Mouse (Mus musculus) hindbrain, postnatal 0 days (tissue): ENCODE results near the gene Umod. TPM values are rescaled to one million over a fixed set of nuclear protein-coding genes. Genes with fewer than 3 reads are reported as not detected.

Experiments used
- ATAC-seq: fragments of 200-750 bp; cut with Nextera tagmentation; 2 replicates; pipeline ENCODE4 v1.8.0; 2017; ENCODE audit warnings: mild to moderate bottlenecking, moderate TSS enrichment, moderate library complexity
- DNase-seq: peaks from one replicate; pipeline ENCODE4 v3.0.0-alpha.2; 2015; ENCODE audit warnings: low spot score
- H3K27ac ChIP-seq: fragments of 300-500 bp; sonication (generic); 2 replicates; pipeline ENCODE4 v1.5.1; 2014; ENCODE audit warnings: mild to moderate bottlenecking
- H3K27me3 ChIP-seq: fragments of 300-500 bp; sonication (generic); 2 replicates; pipeline ENCODE4 v1.6.1; 2014; ENCODE audit warnings: low read length, mixed read lengths; ENCODE audit not compliant: insufficient read depth
- H3K36me3 ChIP-seq: fragments of 300-500 bp; sonication (generic); 2 replicates; pipeline ENCODE4 v1.6.1; 2014; ENCODE audit warnings: low read length, mixed read lengths; ENCODE audit not compliant: insufficient read depth
- H3K4me1 ChIP-seq: fragments of 300-500 bp; sonication (generic); 2 replicates; pipeline ENCODE4 v1.6.1; 2014; ENCODE audit warnings: antibody characterized with exemption, low read length, mixed read lengths; ENCODE audit not compliant: insufficient read depth
- H3K4me2 ChIP-seq: fragments of 300-500 bp; sonication (generic); 2 replicates; pipeline ENCODE4 v1.6.1; 2014; ENCODE audit warnings: low read depth, mild to moderate bottlenecking, low read length, moderate library complexity, mixed read lengths
- H3K4me3 ChIP-seq: fragments of 300-500 bp; sonication (generic); 2 replicates; pipeline ENCODE4 v1.5.1; 2014; ENCODE audit warnings: low read length
- H3K9ac ChIP-seq: fragments of 300-500 bp; sonication (generic); replicated peaks from 2 replicates; pipeline ENCODE4 v1.6.1; 2014; ENCODE audit warnings: mild to moderate bottlenecking, low read length, moderate library complexity, mixed read lengths
- H3K9me3 ChIP-seq: fragments of 300-500 bp; sonication (generic); 2 replicates; pipeline ENCODE4 v1.6.1; 2016; ENCODE audit warnings: low read length, mixed read lengths
- CTCF ChIP-seq: IDR thresholded peaks from 2 replicates; pipeline ENCODE4 v1.5.1; 2016; ENCODE audit warnings: antibody characterized with exemption, control low read depth, low read depth
- WGBS: fragments of 180-500 bp; shearing (Covaris S2); extraction: QIAGEN DNeasy Blood & Tissue Kit; methylation state at CpG from one replicate; pipeline ENCODE4 v1.1.7; 2014; 5-methylcytosine and 5-hydroxymethylcytosine counted together
- polyA plus RNA-seq: library from polyadenylated mRNA; unstranded; fragments of >200 nt; fragmentation: Nextera tagmentation; extraction: Ambion mirVana; gene quantifications from 2 replicates; pipeline ENCODE4 v1.2.1, GENCODE M21; 2015
- total RNA-seq: library from RNA; depleted of rRNA; stranded (reverse); fragments of >200 nt; gene quantifications from 2 replicates; pipeline ENCODE4 v1.2.3, GENCODE M21; 2014; rRNA removed

The Umod gene
- total RNA-seq (not detected in 2 replicates), polyA plus RNA-seq (not detected in 2 replicates)

DNA sequence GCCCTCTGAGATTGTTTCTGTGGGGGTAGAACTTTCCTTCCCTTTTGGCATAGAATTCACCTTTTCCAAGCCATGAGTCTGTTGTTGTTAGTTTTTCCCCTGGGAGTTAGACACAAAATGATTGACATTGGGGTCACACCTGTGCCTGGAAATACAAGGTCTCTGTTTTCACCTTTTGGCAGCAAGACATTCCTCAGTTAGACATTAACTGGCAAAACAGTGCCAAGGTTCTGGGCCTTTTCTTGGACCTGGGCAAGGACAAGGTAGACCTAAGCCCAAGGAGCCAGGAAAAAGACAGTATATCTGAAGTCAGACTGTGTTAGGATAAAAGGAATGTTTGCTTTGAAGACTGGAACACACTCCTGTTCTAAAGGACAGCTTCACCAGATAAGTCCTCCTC lies at the start of gene Umod:
Gene Umod, minus strand, starts transcription at position 27 of the 400 bp plus-strand sequence.
- H3K27ac ChIP-seq = no peak within 1 kb of the TSS
- no peaks in the 10 kb centered on the region for H3K9me3 ChIP-seq
- H3K4me1 ChIP-seq = no peaks in the 10 kb centered on the region
- no peak within 1 kb of the TSS for H3K4me3 ChIP-seq
- no peaks in the 10 kb centered on the region for H3K36me3 ChIP-seq
- ATAC-seq (no peak), DNase-seq (no peak)
- no peaks in the 10 kb centered on the region for H3K27me3 ChIP-seq
- no peak for TF ChIP-seq CTCF
- H3K9ac ChIP-seq = no peak within 1 kb of the TSS
- H3K4me2 ChIP-seq = no peak within 1 kb of the TSS

GRCm38 (mm10) chr7:119528617-119529016 lies 49.5 kb upstream of the Umod start:
- Histone ChIP-seq H3K27me3 (no peaks in the 10 kb centered on the region), H3K27ac (no peak overlapping the region), H3K4me1 (no peaks in the 10 kb centered on the region; the same call in 1 of the 2 replicates), H3K9me3 (no peaks in the 10 kb centered on the region), H3K36me3 (no peaks in the 10 kb centered on the region), H3K9ac (no peak overlapping the region), H3K4me3 (no peak overlapping the region), H3K4me2 (no peak overlapping the region)
- WGBS = 86% methylated on average over 7 of the region's 7 CpGs
- TF ChIP-seq CTCF = no peak
- no peak for DNase-seq
- no peak for ATAC-seq

DNA sequence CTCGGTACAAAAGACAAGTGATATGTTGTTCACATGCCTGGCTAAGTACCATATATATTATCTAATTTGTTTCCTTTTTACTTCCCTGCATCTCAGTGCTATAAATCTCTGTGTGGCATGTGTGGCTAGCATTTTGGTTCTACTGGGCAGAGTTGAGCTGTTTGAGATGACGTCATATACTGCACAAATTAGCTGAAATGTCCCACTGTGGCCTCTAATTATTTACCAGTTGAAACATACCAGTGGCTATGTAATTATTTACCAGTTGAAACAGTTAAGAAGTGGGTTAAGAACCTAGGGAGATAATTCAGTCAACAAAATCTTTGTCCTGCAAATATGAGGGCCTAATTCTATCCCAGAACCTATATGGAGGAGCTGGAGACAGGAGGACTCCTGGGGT lies 48.5 kb upstream of the Umod start:
- no peaks in the 10 kb centered on the region for H3K27me3 ChIP-seq
- no peaks in the 10 kb centered on the region for H3K9me3 ChIP-seq
- H3K4me2 ChIP-seq = no peak overlapping the region
- no peak for TF ChIP-seq CTCF
- H3K4me1 ChIP-seq = no peaks in the 10 kb centered on the region; the same call in 1 of the 2 replicates
- H3K9ac ChIP-seq = no peak overlapping the region
- H3K27ac ChIP-seq = no peak overlapping the region
- ATAC-seq (no peak), DNase-seq (no peak)
- WGBS = 73% methylated on average over 2 of the region's 2 CpGs
- H3K4me3 ChIP-seq = no peak overlapping the region
- no peaks in the 10 kb centered on the region for H3K36me3 ChIP-seq

DNA sequence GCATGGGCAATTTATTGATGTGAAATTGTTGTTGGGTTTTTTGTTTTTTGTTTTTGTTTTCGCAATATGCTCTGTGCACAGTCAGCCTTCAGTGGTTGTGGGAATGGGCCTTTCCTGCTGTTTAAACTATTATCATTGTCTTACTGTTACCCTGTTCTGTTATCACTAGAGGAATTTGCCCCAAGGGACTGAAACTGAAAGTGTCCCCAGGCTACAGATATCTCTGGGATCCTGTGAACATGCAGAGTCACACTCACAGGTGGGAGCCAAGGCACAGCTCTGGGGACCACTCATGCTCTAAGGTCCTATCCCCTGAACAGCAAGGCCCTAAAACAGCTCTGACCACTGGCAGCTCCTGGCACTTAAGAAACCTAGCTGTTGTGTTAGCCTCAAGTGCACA lies 48.1 kb upstream of the Umod start:
- no peak for TF ChIP-seq CTCF
- Histone ChIP-seq H3K36me3 (no peaks in the 10 kb centered on the region), H3K4me2 (no peak overlapping the region), H3K4me1 (no peaks in the 10 kb centered on the region; the same call in 1 of the 2 replicates), H3K9me3 (no peaks in the 10 kb centered on the region), H3K4me3 (no peak overlapping the region), H3K27me3 (no peaks in the 10 kb centered on the region), H3K9ac (no peak overlapping the region), H3K27ac (no peak overlapping the region)
- DNase-seq (no peak), ATAC-seq (no peak)
- 97% methylated on average over 1 of the region's 1 CpGs for WGBS

DNA sequence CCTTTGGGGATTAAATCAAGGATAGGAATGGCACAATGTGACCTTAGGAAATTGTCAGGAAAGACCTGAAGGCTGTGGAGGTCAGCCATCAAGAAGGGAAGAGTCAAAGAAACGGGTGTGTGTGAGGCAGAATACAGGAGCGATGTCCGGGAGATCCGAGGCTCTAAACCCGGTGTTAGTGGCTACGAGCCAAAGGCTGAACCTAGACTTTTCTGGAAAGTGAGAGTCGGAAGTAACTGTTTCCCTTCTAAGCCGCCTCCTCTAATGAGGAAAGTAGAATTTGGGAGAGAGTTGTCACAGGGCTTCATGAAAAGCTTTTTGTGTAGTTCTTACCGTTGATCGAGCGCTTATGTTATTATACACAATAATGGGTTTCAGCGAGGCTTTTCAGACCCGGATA lies 47.4 kb upstream of the Umod start:
- Histone ChIP-seq H3K36me3 (no peaks in the 10 kb centered on the region), H3K4me3 (no peak overlapping the region), H3K27me3 (no peaks in the 10 kb centered on the region), H3K9me3 (no peaks in the 10 kb centered on the region), H3K9ac (no peak overlapping the region), H3K4me2 (no peak overlapping the region), H3K4me1 (no peaks in the 10 kb centered on the region; the same call in 1 of the 2 replicates), H3K27ac (no peak overlapping the region)
- 57% methylated on average over 13 of the region's 13 CpGs for WGBS
- DNase-seq = no peak
- ATAC-seq = no peak
- TF ChIP-seq CTCF = no peak

DNA sequence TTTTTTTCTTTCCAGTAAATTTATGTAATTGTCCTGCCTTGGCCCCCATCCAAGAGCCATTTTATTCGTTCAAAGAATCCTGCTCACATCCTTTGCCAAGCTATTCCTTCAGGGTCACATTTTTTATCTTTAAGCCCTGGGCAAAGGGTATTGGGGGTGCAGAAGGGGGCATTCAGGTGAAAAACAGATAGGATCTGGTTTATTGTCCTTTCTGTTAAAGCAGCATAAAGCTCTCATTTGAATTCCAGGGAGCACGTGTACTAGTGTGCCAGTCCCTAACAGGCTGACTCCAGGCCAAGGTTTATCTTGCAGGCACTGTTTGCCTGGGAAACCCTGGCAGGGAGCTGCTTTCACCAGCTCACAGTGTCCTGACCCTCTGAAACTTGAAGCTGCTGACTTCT lies 46.8 kb upstream of the Umod start:
- peak; percentile 49 for DNase-seq
- no peak for TF ChIP-seq CTCF
- Histone ChIP-seq H3K4me1 (no peaks in the 10 kb centered on the region; the same call in 1 of the 2 replicates), H3K4me3 (no peak overlapping the region), H3K36me3 (no peaks in the 10 kb centered on the region), H3K4me2 (no peak overlapping the region), H3K9ac (no peak overlapping the region), H3K27me3 (no peaks in the 10 kb centered on the region), H3K27ac (no peak overlapping the region), H3K9me3 (no peaks in the 10 kb centered on the region)
- ATAC-seq = peak; percentile 81
- WGBS = 20% methylated on average over 2 of the region's 2 CpGs

DNA sequence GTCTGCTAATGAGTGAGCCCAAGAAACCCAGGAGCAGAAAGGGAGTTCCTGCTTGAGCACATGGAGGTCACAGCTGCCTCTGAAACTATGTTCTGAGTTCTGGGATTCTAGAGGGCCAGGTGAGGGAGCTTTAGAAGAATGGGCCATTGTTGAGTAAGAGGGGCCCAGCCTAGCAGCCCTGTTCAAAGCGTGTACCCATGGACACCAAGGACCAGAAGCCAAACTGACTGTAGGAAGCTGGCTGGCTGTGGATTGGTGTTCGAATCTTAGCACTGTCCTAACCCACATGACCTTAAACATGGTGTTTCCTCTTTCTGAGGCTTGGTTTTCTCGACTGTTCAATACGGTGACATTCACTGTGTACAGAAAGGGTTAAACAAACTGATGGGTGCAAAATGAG lies 44.3 kb upstream of the Umod start, which contains the start of gene Pdilt:
Gene Pdilt, minus strand, starts transcription at position 101 of the 400 bp plus-strand sequence.
- no peak within 1 kb of the TSS for H3K9ac ChIP-seq
- H3K4me3 ChIP-seq = no peak within 1 kb of the TSS
- no peak for TF ChIP-seq CTCF
- H3K9me3 ChIP-seq = no peaks in the 10 kb centered on the region
- H3K4me1 ChIP-seq = no peaks in the 10 kb centered on the region; the same call in 1 of the 2 replicates
- WGBS = 78% methylated on average over 4 of the region's 4 CpGs
- no peak within 1 kb of the TSS for H3K27ac ChIP-seq
- DNase-seq (no peak), ATAC-seq (no peak)
- no peak within 1 kb of the TSS for H3K4me2 ChIP-seq
- H3K27me3 ChIP-seq = no peaks in the 10 kb centered on the region
- H3K36me3 ChIP-seq = no peaks in the 10 kb centered on the region
